1 mouse cellular context compared by ENCODE assay signal in genomic region chr1:131046607-131047006, GRCm38 (mm10).
TF ChIP-seq lines count a peak whose summit lies in the region.

No protein-coding gene starts in this region.

TF ChIP-seq in CH12.LX, 34 proteins besides CTCF, POLR2A, EP300 and RAD21 (continued from another document):
- peak; percentile 58 for TF ChIP-seq MAZ (IDR thresholded peaks at IDR 0.05; ENCODE audit: low read depth, low read length)
- TF ChIP-seq ELF1 (IDR thresholded peaks at IDR 0.05; ENCODE audit: low read depth, low read length) = peak; percentile 70
- peak; percentile 60; the same call in 1 of the 2 replicates for TF ChIP-seq JUN (IDR thresholded peaks at IDR 0.05; ENCODE audit: insufficient read depth, low read depth, low read length)
- TF ChIP-seq NRF1 (IDR thresholded peaks at IDR 0.05; ENCODE audit: low read depth, low read length) = 0 out of 2 replicates have a peak, but pooled peaks have one; percentile 25
- peak; percentile 100 for TF ChIP-seq ETS1 (conservative IDR thresholded peaks at IDR 0.05; ENCODE audit: low read depth, low read length)
- peak; percentile 84 for TF ChIP-seq MAX (IDR thresholded peaks at IDR 0.05; ENCODE audit: low read length)
- TF ChIP-seq SIN3A (IDR thresholded peaks at IDR 0.05; ENCODE audit: low read length) = peak; percentile 86
- TF ChIP-seq JUND (conservative IDR thresholded peaks at IDR 0.05; ENCODE audit: low read depth, low read length) = peak; percentile 89
- peak; percentile 73; the same call in 1 of the 2 replicates for TF ChIP-seq TCF12 (IDR thresholded peaks at IDR 0.05; ENCODE audit: low read depth, low read length)
- TF ChIP-seq MYC (IDR thresholded peaks at IDR 0.05; ENCODE audit: low read depth, low read length) = peak; percentile 90
- no peak for TF ChIP-seq NELFE (IDR thresholded peaks at IDR 0.05; ENCODE audit: low read depth, low read length)
- TF ChIP-seq MEF2A (IDR thresholded peaks at IDR 0.05; ENCODE audit: borderline replicate concordance, low read depth, low read length) = peak; percentile 90
